Mouse (Mus musculus) hindlimb bud, embryonic 11.5 days (tissue): ENCODE measurements at regions not wholly inside any gene's neighbourhood (a gene's known extent, or its start where the extent isn't known, plus 50 kb on each side); places are given as distances from the start of the nearest gene placed in this dataset.

Experiments
- DNase-seq: peaks from one replicate; pipeline ENCODE4 v3.0.0-alpha.2; 2012; ENCODE audit warnings: low read depth, low spot score; ENCODE audit errors: extremely low spot score

DNA sequence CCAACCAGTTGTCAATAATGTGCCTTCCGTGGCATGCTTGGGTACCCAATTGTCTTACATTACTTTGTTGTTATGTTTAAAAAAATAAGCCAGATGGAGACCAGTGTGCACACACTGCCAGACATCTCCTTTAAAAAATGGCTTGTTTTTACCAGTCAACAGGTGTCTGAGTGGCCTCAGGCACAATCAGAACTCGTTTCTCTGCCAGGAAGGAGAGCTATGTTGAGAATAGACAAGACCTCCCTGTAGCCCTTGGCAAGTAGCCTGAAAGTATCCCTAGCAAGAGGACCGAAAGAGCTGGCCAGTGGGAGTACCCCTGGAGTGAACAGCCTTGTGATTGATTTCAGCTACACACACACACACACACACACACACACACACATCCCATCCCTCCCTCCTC lies 74.8 kb upstream of the Ptprt start:
- no peak for DNase-seq

GRCm38 (mm10) chr2:162734286-162734685 lies 73.3 kb upstream of the Ptprt start:
- peak; percentile 22 for DNase-seq

GRCm38 (mm10) chr2:162720016-162720415 lies 59.1 kb upstream of the Ptprt start:
- no peak for DNase-seq

DNA sequence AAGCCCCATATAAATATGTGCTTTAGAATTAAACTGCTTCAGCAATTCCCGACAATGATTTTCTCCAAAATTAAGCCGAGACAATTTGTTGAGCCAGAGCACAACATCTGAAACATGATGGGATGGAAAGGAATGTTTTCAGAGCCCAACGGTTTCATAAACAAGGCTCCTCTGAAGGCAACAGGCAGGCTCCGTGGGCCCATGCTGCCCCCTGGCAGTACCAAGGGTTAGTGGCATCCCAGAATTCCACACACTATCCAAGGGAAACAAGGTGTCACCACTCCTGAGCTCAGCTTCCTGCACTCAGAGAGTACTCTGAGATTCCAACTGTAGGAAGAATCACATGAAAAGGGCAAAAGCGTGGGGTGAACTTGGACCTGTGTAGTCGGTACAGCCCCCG lies 57.5 kb upstream of the Ptprt start:
- no peak for DNase-seq

- no peak for DNase-seq
Measured at GRCm38 (mm10) chr2:162714976-162715375, 54.0 kb upstream of the Ptprt start.

- DNase-seq: no peak
Measured at GRCm38 (mm10) chr2:162712972-162713371, 52.0 kb upstream of the Ptprt start.

DNA sequence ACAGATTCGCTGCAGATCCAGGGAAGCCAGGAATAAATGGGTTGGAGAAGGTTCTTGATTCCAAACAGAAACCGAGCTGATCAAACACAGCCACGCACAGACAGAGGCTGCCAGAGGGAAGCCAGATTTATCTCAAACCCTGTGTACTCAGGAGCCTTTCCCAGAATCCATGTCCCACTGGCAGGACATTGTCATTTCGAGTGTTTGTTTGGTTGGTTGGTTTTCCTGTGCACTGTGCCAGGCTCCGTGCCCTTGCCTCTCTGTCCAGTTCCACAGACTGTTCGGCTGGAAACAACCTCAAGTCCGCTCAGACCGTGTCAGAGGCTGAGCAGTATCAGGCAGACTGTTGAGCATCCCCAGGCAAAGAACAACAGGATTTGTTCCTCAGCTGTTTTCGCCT lies 51.4 kb upstream of the Ptprt start:
- DNase-seq: no peak
